Mouse (Mus musculus): Measurements from ENCODE around the gene Cdc34. TPM values are rescaled to one million over a fixed set of nuclear protein-coding genes. Genes with fewer than 3 reads are reported as not detected.

Gene Cdc34
- polyA plus RNA-seq, 1 experiment: 646 TPM

DNA sequence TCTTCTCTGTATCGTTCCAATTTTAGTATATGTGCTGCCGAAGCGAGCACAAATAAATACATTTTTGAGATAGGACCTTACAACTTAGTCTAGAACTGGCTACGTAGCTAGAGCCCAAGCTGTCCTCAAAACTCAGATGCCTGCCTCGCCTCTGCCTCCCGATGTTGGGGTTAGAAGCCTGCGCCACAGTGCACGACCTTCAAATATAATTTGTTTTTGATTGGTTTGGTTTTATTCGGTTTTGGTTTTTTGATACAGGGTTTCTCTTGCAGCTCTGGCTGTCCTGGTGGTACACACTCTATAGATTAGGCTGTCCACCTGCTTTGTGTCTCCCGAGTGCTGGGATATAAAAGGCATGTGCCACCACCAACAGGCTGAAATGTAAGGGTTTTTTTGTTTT lies 21.5 kb downstream of the Cdc34 start:
- no peak for TF ChIP-seq GATA1 (IDR thresholded peaks at IDR 0.05; ENCODE audit: low read length)

DNA sequence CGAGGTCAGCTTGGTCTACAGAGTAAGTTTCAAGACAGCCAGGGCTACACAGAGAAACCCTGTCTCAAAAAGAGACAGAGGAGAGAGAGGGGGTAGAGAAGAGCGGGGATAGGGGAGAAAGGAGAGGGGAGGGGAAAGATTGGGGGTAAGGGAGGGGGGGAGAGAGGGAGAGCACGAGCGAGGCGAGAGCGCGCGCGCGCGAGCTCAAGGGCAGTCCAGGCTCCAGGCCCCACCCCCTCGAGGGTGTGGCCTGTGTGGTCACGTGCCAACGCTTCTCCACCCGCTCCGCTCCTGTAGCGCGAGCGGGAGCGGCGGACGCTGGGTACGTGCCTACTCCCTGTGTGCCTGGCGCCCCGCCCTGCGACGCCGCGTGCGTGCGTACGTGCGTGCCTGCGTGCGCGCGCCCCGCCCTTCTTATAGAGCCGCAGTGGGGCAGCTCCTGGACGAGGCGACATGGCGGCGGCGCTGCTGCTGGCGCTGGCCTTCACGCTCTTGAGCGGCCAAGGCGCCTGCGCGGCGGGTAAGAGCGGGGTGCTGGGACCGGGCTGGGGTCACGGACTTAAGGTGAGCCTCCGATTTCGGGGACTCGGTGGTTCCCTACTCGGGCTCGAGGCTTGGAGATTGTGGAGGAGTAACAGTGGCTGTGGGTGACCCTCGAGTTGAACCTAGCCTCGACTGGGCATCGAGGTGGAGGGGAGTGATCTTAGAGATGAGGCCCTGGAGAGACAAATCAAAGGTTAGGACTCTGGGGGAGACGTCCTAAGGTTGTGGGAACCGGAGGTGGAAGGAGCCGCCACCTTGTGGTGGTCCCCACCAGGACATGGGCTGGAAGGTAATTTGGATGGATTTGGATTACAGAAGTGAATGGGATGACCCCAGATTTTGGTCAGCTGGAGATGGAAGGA lies 22.3 kb downstream of the Cdc34 start, which contains the start of gene Bsg:
TSS of gene Bsg (plus strand) at position 427 of the 905 bp plus-strand sequence.
- TF ChIP-seq GATA1 (IDR thresholded peaks at IDR 0.05; ENCODE audit: low read length): no peak

DNA sequence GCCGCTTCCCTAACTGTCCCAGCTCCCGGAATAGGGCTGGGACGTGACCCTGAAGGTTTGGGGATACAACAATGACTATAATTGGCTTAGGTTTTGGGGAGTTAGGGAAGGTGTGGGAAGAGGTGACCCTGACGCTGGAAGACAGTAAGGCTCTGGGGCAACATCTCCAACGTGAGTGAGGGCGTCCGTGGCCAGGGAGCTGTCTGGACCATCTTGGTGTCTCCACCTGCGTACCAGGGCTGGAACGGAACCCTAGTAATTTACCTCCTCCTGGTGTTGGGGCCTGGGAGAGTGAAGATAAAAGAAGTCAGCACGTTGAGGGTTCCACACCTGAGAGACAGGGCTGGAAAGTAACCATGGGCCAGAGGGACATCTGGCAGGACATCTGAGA lies 23.0 kb downstream of the Cdc34 start:
- no peak for TF ChIP-seq GATA1 (IDR thresholded peaks at IDR 0.05; ENCODE audit: low read length)

- TF ChIP-seq GATA1 (IDR thresholded peaks at IDR 0.05; ENCODE audit: low read length): no peak
Measured at GRCm38 (mm10) chr10:79705951-79706350, 24.0 kb downstream of the Cdc34 start.

DNA sequence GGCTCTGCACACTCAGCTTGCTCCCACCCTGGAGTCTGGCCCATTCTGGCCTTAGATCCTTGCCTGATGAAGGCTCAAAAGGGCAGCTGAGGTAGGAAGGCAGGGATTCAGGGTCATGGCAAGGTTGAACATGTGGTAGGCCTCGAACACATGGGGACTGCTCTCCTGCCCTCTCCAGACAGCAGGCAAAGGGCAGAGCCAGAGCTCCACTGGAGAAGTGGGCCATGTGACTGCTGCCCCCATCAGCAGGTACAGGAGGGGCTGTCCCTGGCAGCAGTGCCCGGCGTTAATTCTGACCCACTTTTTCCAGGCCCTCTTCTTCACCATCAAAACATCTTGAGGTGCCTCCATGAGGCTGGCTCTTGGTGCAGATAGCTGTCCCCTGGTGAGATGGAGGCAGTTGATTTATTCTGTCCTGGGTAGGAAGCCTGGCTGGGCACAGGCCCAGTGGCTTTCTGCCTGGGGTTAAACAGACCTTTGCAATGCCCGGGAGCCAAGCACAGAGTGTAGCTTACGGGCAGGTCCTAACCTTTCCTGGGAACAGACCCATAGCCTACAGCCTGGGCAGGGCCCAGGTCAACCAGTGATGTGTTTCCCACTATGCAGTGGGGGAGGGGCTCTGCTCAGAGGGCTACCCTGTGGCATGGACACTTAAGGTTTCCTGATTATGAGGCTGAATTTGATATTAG lies 24.6 kb downstream of the Cdc34 start:
- no peak for TF ChIP-seq GATA1 (IDR thresholded peaks at IDR 0.05; ENCODE audit: low read length)

DNA sequence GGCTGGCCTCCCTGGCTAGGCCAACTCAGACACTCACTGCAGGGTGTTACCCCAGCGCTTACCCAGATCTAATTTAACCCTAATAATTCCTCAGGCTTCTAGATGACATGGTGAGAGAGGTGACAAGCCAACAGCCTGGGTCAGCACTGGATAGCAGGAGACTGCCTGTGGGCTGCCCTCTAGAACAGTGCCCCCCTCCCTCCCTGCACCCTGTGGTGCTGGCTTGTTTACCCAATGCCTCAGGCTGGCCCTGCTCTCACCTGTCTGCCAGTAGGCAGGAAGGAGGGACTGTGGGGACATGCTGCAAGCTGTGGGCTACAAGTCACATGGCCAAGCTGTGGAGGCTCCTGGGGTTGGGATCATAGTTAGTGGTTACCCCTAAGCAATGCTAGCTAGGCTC lies 25.2 kb downstream of the Cdc34 start:
- TF ChIP-seq GATA1 (IDR thresholded peaks at IDR 0.05; ENCODE audit: low read length): no peak

DNA sequence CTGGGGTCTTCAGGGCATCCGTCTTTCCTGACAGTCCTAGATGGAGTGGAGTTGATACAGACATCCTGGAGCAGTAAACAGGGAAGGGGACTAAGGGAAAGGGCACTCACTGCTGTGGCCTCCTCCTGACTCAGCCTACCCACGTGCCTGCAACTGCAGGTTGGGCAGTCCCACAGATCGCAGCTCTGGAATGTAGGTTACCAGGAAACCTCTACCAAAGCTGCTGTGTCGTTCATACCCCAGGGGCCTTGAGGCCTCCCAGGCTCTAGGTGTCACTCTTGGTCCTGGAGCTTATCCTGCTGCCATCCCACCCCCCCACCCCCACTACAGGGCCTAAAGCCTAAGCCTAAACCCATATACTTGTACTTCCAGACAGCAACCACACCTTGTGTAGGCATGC lies 25.8 kb downstream of the Cdc34 start:
- no peak for TF ChIP-seq GATA1 (IDR thresholded peaks at IDR 0.05; ENCODE audit: low read length)

GRCm38 (mm10) chr10:79708668-79709067 lies 26.7 kb downstream of the Cdc34 start:
- TF ChIP-seq GATA1 (IDR thresholded peaks at IDR 0.05; ENCODE audit: low read length): no peak

- TF ChIP-seq GATA1 (IDR thresholded peaks at IDR 0.05; ENCODE audit: low read length): no peak
Measured at GRCm38 (mm10) chr10:79709307-79709706, 27.3 kb downstream of the Cdc34 start.

- no peak for TF ChIP-seq GATA1 (IDR thresholded peaks at IDR 0.05; ENCODE audit: low read length)
Measured at GRCm38 (mm10) chr10:79712029-79712428, 30.0 kb downstream of the Cdc34 start.

DNA sequence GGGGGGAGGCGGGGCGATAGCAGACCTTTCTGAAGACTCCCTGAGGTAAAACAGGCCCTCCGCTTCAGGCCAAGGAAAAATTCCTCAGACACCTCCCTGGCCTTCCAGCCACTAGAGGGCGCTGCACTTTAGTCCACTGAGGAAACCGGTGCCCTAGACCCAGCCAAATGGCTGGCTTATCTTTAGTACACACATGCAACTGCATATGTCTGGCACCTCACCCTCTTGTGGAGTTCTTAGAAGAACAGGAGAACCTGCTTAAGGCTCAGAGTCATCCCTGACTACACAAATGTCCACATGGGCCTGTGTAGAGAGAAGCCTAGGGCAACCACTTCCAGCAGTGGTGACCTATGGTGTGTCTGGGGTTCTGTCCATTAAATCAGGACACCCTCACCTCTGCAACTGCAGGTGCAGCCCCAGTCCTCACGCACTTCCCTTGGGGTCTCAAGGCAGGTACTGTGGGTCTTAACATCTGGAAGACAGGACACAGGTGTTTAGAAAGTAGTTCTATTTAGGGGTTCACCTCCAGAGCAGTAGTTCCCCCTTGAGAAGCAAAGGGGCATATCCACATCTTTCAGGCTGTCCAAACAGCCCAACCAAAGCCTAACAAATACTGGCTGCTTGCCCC lies 30.6 kb downstream of the Cdc34 start:
- no peak for TF ChIP-seq GATA1 (IDR thresholded peaks at IDR 0.05; ENCODE audit: low read length)

DNA sequence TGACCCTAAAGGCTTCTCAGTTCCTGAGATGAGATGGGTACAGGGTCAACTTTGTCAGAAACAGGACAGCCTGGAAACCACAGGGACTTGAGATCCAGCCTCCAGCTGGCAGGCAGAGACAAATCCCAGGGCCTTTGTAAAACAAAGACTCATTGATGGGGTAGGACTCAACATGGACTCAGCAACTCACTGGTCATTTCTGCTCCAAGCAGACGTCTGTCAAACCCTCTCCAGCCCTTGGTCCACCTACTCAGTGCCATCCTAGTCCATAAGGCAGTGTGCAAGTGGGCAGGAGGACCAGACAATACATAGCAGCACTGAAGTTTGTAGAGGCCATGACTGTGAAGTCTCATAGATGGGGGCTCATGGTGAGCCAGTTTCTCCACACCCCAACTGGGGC lies 31.2 kb downstream of the Cdc34 start:
- TF ChIP-seq GATA1 (IDR thresholded peaks at IDR 0.05; ENCODE audit: low read length): no peak

DNA sequence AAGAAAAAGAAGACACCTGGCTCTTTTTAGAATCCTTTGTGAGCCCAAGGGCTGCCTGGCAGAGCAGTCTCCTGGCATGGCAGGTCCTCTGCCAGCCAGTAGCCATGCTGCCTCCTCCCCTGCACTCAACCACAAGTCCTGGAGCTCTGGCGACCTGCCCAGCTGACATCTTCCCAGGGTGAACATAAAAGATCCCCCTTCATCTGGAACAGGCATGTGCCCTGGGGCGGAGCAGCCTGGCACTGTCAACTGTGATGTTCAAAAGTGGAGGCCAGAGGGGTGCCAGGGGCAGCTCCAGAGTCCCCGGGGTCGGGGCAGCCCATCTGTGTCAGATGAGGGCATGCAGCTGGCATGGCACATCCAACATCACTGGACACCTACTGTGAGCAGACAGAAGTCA lies 33.0 kb downstream of the Cdc34 start:
- TF ChIP-seq GATA1 (IDR thresholded peaks at IDR 0.05; ENCODE audit: low read length): no peak

DNA sequence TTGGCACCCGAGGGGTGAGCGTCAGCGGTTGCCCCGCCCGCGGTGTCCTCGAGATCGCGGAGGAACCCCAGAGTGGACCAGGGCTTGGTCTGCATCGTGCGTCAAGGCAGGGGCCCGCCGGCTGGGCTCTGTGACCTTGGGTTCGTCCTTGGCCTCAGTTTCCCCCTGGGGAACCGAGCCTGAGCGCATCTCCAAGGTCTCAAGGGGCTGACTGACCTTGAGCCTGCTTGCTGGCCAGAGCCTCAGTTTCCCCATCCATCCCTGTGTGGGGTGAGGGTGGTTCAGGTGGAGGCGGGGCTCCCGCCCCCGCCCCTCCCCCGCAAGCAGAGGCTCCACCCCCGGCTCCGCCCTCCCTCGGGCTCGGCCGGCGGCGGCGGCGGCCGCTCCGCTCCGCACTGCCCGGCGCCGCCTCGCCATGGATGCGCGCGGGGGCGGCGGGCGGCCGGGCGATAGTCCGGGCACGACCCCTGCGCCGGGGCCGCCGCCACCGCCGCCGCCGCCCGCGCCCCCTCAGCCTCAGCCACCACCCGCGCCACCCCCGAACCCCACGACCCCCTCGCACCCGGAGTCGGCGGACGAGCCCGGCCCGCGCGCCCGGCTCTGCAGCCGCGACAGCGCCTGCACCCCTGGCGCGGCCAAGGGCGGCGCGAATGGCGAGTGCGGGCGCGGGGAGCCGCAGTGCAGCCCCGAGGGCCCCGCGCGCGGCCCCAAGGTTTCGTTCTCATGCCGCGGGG lies 34.4 kb downstream of the Cdc34 start, which contains the start of gene Hcn2:
TSS of gene Hcn2 (plus strand) at position 381 of the 734 bp plus-strand sequence.
- no peak for TF ChIP-seq GATA1 (IDR thresholded peaks at IDR 0.05; ENCODE audit: low read length)

DNA sequence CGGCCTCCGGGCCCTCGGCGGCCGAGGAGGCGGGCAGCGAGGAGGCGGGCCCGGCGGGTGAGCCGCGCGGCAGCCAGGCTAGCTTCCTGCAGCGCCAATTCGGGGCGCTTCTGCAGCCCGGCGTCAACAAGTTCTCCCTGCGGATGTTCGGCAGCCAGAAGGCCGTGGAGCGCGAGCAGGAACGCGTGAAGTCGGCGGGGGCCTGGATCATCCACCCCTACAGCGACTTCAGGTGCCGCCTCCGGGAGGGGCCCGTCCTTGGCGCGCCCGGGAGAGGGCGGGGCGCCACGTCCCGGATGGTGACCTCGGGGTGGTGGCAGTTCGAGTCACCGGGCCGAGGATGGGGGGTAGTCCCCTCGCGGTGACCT lies 35.0 kb downstream of the Cdc34 start:
- TF ChIP-seq GATA1 (IDR thresholded peaks at IDR 0.05; ENCODE audit: low read length): no peak

Data from G1E-ER4 (cell line).